Mouse (Mus musculus) heart, postnatal 25 days (tissue): Measurements from ENCODE around the gene Ano5. TPM values are rescaled to one million over a fixed set of nuclear protein-coding genes. Genes with fewer than 3 reads are reported as not detected.

Experiments used
- DNase-seq: peaks from one replicate; pipeline ENCODE4 v3.0.0; 2022; ENCODE audit warnings: low spot score
- intact Hi-C: fragments of 180-260 bp; cut with DNase I; formaldehyde crosslinking; loops from one replicate; pipeline ENCODE4 v1.15.1; 2025
- total RNA-seq, 2 experiments: library from RNA; stranded (reverse); gene quantifications; 2 replicates each; pipeline ENCODE4 v1.2.3; 2021

Ano5 gene
- total RNA-seq, 2 experiments from 2014 or later: 0.16 TPM; not detected in 1

DNA sequence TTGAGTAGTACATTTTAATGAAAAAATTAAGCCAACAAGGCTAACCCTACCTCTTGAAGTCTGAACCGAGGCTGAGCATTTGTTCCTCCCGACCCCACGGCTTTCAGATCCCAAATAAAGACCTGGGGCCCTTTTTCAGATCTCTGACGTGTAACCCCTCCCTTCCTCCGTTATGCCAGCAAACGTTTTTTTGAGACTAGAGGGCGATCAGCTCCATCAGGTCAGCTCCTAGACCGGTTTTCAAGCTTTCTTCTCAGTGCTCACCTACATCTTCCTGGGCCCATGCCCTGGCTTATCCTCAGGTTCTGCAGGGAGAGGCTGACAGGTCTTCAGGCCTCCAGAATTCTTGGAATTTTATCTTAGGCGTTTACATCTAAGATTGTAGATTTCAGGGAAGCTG, 116.8 kb downstream of the Ano5 start:
- intact Hi-C loops: no loop called here
- DNase-seq: no peak

DNA sequence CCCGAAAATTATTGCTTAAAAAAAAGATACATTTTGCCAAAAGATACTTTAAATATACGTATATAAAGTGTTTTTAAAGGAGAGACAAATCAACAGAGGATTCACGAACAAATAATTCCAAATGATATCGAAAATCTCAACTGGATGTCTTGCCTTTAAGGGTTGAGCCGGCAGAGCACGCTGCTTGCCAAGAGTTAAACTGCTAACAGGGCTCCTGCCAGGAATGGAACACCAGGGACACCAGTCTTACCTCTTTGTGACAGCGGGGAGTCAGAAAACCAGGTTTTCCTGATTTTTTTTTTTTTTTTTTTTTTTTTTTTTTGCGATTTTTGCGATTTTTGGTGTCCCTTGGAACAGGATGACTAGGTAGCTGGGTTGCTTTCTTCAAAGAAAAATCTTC, 117.5 kb downstream of the Ano5 start:
- intact Hi-C loops: no loop called here
- DNase-seq: no peak

DNA sequence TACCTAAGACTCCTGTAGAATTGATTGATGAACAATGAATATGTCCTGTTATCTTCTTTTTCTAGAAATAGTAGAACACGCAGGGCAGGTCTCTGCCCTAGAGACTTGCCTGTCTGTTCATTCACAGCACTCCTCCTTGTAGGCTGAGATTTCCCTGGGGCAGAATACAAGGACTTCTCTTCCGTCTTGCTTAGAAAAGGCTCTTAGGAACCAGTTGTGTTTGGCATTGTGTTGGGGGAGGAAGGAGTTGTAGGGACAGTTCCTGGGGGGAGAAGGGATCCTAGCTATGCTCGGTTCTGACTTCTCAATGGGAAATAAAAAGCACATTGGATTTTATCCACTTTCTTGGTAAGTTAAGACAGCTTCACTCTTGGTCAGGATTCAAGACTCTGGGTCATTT, 118.4 kb downstream of the Ano5 start:
- intact Hi-C loops: no loop called here
- no peak for DNase-seq

GRCm38 (mm10) chr7:51631171-51631570, 120.3 kb downstream of the Ano5 start:
- no peak for DNase-seq
- intact Hi-C loops: no loop called here

DNA sequence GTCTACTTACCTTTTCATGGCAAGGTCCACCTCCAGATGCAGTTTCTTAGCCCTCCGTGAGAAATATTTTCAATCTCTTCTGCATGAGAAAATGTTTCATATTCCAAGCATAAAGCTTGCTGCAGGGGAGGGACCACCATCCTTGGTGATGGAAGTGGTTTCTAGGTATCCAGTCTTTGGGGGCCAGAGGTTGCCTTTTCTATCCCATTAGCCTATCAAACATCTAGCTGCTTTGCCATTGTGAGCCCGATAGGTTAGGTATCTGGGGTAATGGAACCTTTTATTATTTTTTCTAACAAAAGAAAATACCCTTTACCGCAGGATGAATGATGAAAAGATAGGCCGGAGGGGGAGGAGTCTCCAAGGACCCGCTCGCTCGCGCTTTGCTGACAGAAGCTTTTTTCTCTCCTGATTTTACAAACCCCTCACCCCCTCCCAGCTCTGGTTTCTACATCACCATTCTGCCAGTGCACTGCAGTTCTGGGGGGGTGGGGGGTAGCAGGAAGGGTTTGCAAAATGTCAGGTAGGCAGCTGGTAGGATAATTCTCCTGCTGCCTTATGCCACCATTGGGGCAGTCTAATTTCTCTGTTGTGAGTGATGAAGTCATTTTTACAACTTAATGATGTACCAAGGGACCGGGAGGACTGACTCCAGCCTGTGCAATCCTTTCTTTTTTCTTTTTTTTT, 121.9 kb downstream of the Ano5 start:
- DNase-seq: no peak
- intact Hi-C loops: no loop called here

GRCm38 (mm10) chr7:51633230-51633844, 122.5 kb downstream of the Ano5 start:
- no peak for DNase-seq
- intact Hi-C loops: no loop called here

Other genes starting within 250 kb of the Ano5 start
- not detected for gene Slc17a6, start 111.0 kb downstream of the Ano5 start, total RNA-seq